In the genomic region with DNA sequence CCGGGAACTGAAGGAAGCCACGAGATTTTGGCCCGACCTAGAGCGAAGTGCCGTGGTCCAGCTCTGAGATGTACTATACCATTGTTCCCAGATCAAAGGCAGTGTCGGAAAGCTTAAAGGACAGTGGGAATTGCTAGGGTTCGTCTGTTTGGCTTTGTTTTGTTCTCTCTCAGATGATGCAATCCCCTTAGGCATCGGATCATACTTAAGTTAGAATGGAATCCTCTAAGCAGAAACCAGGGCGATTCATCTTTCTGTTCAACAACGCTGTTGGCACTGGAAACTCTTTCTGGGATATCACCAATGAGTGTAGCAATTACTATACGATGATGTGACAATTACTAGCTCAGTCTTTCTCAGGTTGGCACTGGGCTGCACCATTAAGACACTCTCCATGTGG, we compare ENCODE assay signal across 37 mouse cellular contexts. TPM values are rescaled to one million over a fixed set of nuclear protein-coding genes. Genes with fewer than 3 reads are reported as not detected.
DNase-seq lines count a peak whose midpoint lies in the region; ATAC-seq and TF ChIP-seq lines count a peak whose summit lies in the region.
"Had no signal": no experiment of that assay in that cellular context is flagged by ENCODE, and none has a peak within 500 bp of the region (broad histone marks: within the 10 kb centered on the region; RNA-seq: fewer than 3 reads in every experiment).

Gene Rtp2 (minus strand): TSS at position 101 of the 400 bp plus-strand sequence.

- H3ac ChIP-seq in C2C12 (ENCODE audit: control insufficient read depth, insufficient read length, low read depth), result no peak within 1 kb of the TSS

- no peaks in the 10 kb centered on the region for H3K79me3 ChIP-seq in C2C12 (ENCODE audit: low read depth)

- intact Hi-C loops in heart, postnatal 14 days (cut with DNase I), result no loop called here

- peak within 1 kb of the TSS; percentile 52 for H3K4me2 ChIP-seq in heart, embryonic 11.5 days
- H3K4me2 ChIP-seq in heart, embryonic 16.5 days (ENCODE audit: low read depth, low read length), result peak within 1 kb of the TSS; percentile 53
- H3K4me2 ChIP-seq: embryonic facial prominence, embryonic 13.5 days; hindbrain, embryonic 13.5 days; limb, embryonic 12.5 days; liver, embryonic 15.5 days; lung, embryonic 14.5 days; neural tube, embryonic 15.5 days had no signal

- H3K9ac ChIP-seq in heart, embryonic 11.5 days (ENCODE audit: low read depth, low read length), result no peak within 1 kb of the TSS
- H3K9ac ChIP-seq in heart, embryonic 16.5 days (ENCODE audit: low read length), result no peak within 1 kb of the TSS
- H3K9ac ChIP-seq: embryonic facial prominence, embryonic 13.5 days; hindbrain, embryonic 13.5 days; limb, embryonic 12.5 days; liver, embryonic 15.5 days; lung, embryonic 14.5 days; neural tube, embryonic 15.5 days had no signal

- H3K4me3 ChIP-seq in heart, embryonic 11.5 days (ENCODE audit: low read depth, low read length), result no peak within 1 kb of the TSS
- H3K4me3 ChIP-seq in heart, embryonic 16.5 days (ENCODE audit: low read length), result no peak within 1 kb of the TSS; the same call in 1 of the 2 replicates
- no peak within 1 kb of the TSS for H3K4me3 ChIP-seq in C2C12 (ENCODE audit: insufficient read depth, poor library complexity, severe bottlenecking)
- H3K4me3 ChIP-seq: embryonic facial prominence, embryonic 13.5 days; forebrain, embryonic 10.5 days; gastrocnemius, adult 2 months; hindbrain, embryonic 13.5 days; left cerebral cortex, adult 2 months; limb, embryonic 12.5 days; liver, embryonic 15.5 days; neural tube, embryonic 15.5 days had no signal

- H3K79me2 ChIP-seq in C2C12 (ENCODE audit: control insufficient read depth, insufficient read depth), result no peaks in the 10 kb centered on the region

- no peaks in the 10 kb centered on the region for H3K36me3 ChIP-seq in heart, embryonic 11.5 days (ENCODE audit: control insufficient read depth, insufficient read depth, low read length)
- H3K36me3 ChIP-seq in heart, embryonic 16.5 days (ENCODE audit: control insufficient read depth, insufficient read depth), result no peaks in the 10 kb centered on the region
- H3K36me3 ChIP-seq in C2C12 (ENCODE audit: control insufficient read depth, insufficient read depth), result no peaks in the 10 kb centered on the region
- H3K36me3 ChIP-seq: embryonic facial prominence, embryonic 13.5 days; forebrain, embryonic 10.5 days; hindbrain, embryonic 13.5 days; limb, embryonic 12.5 days; liver, embryonic 15.5 days; neural tube, embryonic 15.5 days had no signal

- H3K27me3 ChIP-seq in heart, embryonic 11.5 days (ENCODE audit: control insufficient read depth, insufficient read depth, low read length), result peaks cover 6% of the 10 kb centered on the region; the same call in 1 of the 2 replicates
- 0 out of 2 replicates have a peak, but pooled peaks cover 3% of the 10 kb centered on the region for H3K27me3 ChIP-seq in heart, embryonic 16.5 days (ENCODE audit: control insufficient read depth, insufficient read depth, low read length)
- H3K27me3 ChIP-seq in C2C12 (ENCODE audit: control insufficient read depth, insufficient read depth, insufficient read length), result peaks cover 6% of the 10 kb centered on the region
- H3K27me3 ChIP-seq: CH12.LX; embryonic facial prominence, embryonic 13.5 days; hindbrain, embryonic 13.5 days; limb, embryonic 12.5 days; liver, embryonic 15.5 days; neural tube, embryonic 15.5 days had no signal

- ATAC-seq in heart, embryonic 11.5 days (replicated peaks; ENCODE audit: insufficient number of reproducible peaks, low FRiP score, low TSS enrichment), result no peak
- ATAC-seq in heart, embryonic 16.5 days (replicated peaks; ENCODE audit: extremely low read depth, insufficient read depth, low FRiP score), result no peak
- ATAC-seq: intestine, embryonic 16.5 days had no signal

- no peaks in the 10 kb centered on the region for H3K9me3 ChIP-seq in heart, embryonic 11.5 days (replicated peaks; ENCODE audit: control insufficient read depth, low read length)
- no peaks in the 10 kb centered on the region for H3K9me3 ChIP-seq in heart, embryonic 16.5 days (replicated peaks; ENCODE audit: control insufficient read depth, low read length)
- H3K9me3 ChIP-seq: embryonic facial prominence, embryonic 13.5 days; forebrain, embryonic 10.5 days; hindbrain, embryonic 13.5 days; limb, embryonic 12.5 days; liver, embryonic 15.5 days; neural tube, embryonic 15.5 days had no signal

- no peak for DNase-seq in heart, adult 8-10 months (ENCODE audit: low spot score)
- no peak for DNase-seq in heart, postnatal 14 days
- DNase-seq in ZHBTc4 (ENCODE audit: low read depth, low spot score), result peak; percentile 46
- no peak for DNase-seq in kidney, adult 11 months
- DNase-seq: adrenal gland, postnatal 25 days; B cell, adult 2 months; cerebellum, adult 18-20 months; cerebellum, postnatal 10 days; gastrocnemius, adult 2 months; gastrocnemius, postnatal 36 days; heart, postnatal 4 days; kidney, adult 9 months; kidney, postnatal 10 days; lung, embryonic 14.5 days; lung, postnatal 14 days; midbrain, embryonic 14.5 days; right cerebral cortex, adult 18-20 months; spleen, adult 18-20 months; thymus, postnatal 14 days had no signal

- H3K4me1 ChIP-seq in heart, embryonic 11.5 days (ENCODE audit: control insufficient read depth, insufficient read depth, low read length), result peaks cover 3% of the 10 kb centered on the region; the same call in 1 of the 2 replicates
- H3K4me1 ChIP-seq in heart, embryonic 16.5 days (ENCODE audit: control insufficient read depth, insufficient read depth, low read length), result no peaks in the 10 kb centered on the region
- H3K4me1 ChIP-seq: embryonic facial prominence, embryonic 13.5 days; forebrain, embryonic 10.5 days; hindbrain, embryonic 13.5 days; limb, embryonic 12.5 days; liver, embryonic 15.5 days; neural tube, embryonic 15.5 days had no signal

- TF ChIP-seq CTCF in C2C12 (IDR thresholded peaks at IDR 0.05; ENCODE audit: control insufficient read depth, insufficient read depth, insufficient read length), result no peak

- WGBS in heart, embryonic 11.5 days (ENCODE audit: insufficient replicate concordance), result 80% methylated on average over 11 of the region's 11 CpGs
- 86% methylated on average over 11 of the region's 11 CpGs for WGBS in heart, embryonic 16.5 days

- no peak within 1 kb of the TSS for H3K27ac ChIP-seq in heart, embryonic 11.5 days (ENCODE audit: low read depth, low read length)
- H3K27ac ChIP-seq in heart, embryonic 16.5 days (ENCODE audit: low read length), result no peak within 1 kb of the TSS
- H3K27ac ChIP-seq: embryonic facial prominence, embryonic 13.5 days; forebrain, embryonic 10.5 days; gastrocnemius, adult 2 months; hindbrain, embryonic 13.5 days; left cerebral cortex, adult 2 months; limb, embryonic 12.5 days; liver, embryonic 15.5 days; neural tube, embryonic 15.5 days had no signal

TF ChIP-seq in C2C12, 6 proteins besides CTCF, POLR2A, EP300 and RAD21:
- TF ChIP-seq FOSL1 (IDR thresholded peaks at IDR 0.05; ENCODE audit: insufficient read depth, low read length, poor library complexity, severe bottlenecking) (no peak), CEBPB (IDR thresholded peaks at IDR 0.05; ENCODE audit: low read depth) (peak; percentile 1)
TF ChIP-seq in C2C12: peak in this region for 1.

RNA-seq across cellular contexts. Expression of gene Rtp2, which starts in this region (rescaled TPM):
- not detected in 2 replicates for polyA plus RNA-seq in heart, embryonic 11.5 days (2014; fragmentation: Nextera tagmentation; extraction: Ambion mirVana)
- not detected for total RNA-seq in heart, adult 8-10 months (2022)
- polyA plus RNA-seq in heart, embryonic 16.5 days (2015; fragmentation: Nextera tagmentation; extraction: Ambion mirVana), result not detected in 2 replicates
- not detected for total RNA-seq in heart, postnatal 14 days (2021)
- not detected for polyA plus RNA-seq in C2C12 (2012; fragmentation: generic; extraction: Trizol)
- total RNA-seq: adrenal gland, postnatal 25 days; CH12.LX; common myeloid progenitor, adult 5-6 weeks; gastrocnemius, adult 2 months; gastrocnemius, postnatal 36 days; heart, postnatal 4 days; left cerebral cortex, adult 2 months; left cerebral cortex, postnatal 25 days; liver, adult 2 months; monocyte, adult 5-6 weeks had no signal
- polyA plus RNA-seq: forebrain, embryonic 10.5 days; hindbrain, embryonic 13.5 days; intestine, embryonic 16.5 days; limb, embryonic 12.5 days; liver, adult 2 months; liver, embryonic 15.5 days; lung, embryonic 14.5 days; midbrain, embryonic 14.5 days; neural tube, embryonic 15.5 days; stomach, embryonic 16.5 days; urinary bladder, adult 2 months had no signal
